Mouse (Mus musculus) C2C12 (cell line): ENCODE data around the gene Samd4. TPM values are rescaled to one million over a fixed set of nuclear protein-coding genes. Genes with fewer than 3 reads are reported as not detected.

Source experiments
- H3K27me3 ChIP-seq: one replicate; pipeline ENCODE4 v1.6.1; 2011; ENCODE audit not compliant: control insufficient read depth, insufficient read depth, insufficient read length
- H3K36me3 ChIP-seq: one replicate; pipeline ENCODE4 v1.6.1; 2011; ENCODE audit not compliant: control insufficient read depth, insufficient read depth
- H3K4me3 ChIP-seq: one replicate; pipeline ENCODE4 v1.5.1; 2011; ENCODE audit warnings: mild to moderate bottlenecking, control low read depth; ENCODE audit not compliant: poor library complexity, insufficient read depth, severe bottlenecking
- H3K79me2 ChIP-seq: one replicate; pipeline ENCODE4 v1.6.1; 2011; ENCODE audit not compliant: control insufficient read depth, insufficient read depth
- H3K79me3 ChIP-seq: one replicate; pipeline ENCODE4 v1.6.1; 2011; ENCODE audit warnings: low read depth, control low read depth
- H3ac ChIP-seq: one replicate; pipeline ENCODE3; 2011; ENCODE audit warnings: low read depth; ENCODE audit not compliant: control insufficient read depth, insufficient read length
- CEBPB ChIP-seq: IDR thresholded peaks from one replicate; pipeline ENCODE4 v1.6.1; 2011; ENCODE audit warnings: low read depth, mild to moderate bottlenecking, control low read depth, moderate library complexity
- CTCF ChIP-seq: IDR thresholded peaks from one replicate; pipeline ENCODE4 v1.5.1; 2011; ENCODE audit not compliant: control insufficient read depth, insufficient read depth, insufficient read length
- FOSL1 ChIP-seq: IDR thresholded peaks from one replicate; pipeline ENCODE4 v1.8.0; 2011; ENCODE audit warnings: mild to moderate bottlenecking, low read length; ENCODE audit not compliant: poor library complexity, insufficient read depth, severe bottlenecking
- MAX ChIP-seq: IDR thresholded peaks from one replicate; pipeline ENCODE4 v1.6.1; 2011; ENCODE audit warnings: mild to moderate bottlenecking, control low read depth
- MYOD1 ChIP-seq: IDR thresholded peaks from one replicate; pipeline ENCODE4 v1.6.1; 2011; ENCODE audit warnings: low read depth; ENCODE audit not compliant: control insufficient read depth, insufficient read length
- MYOG ChIP-seq: IDR thresholded peaks from one replicate; pipeline ENCODE4 v1.6.1; 2011; ENCODE audit not compliant: control insufficient read depth, insufficient read length; ENCODE audit errors: extremely low read depth
- USF1 ChIP-seq: IDR thresholded peaks from one replicate; pipeline ENCODE4 v1.6.1; 2011; ENCODE audit warnings: low read depth, mild to moderate bottlenecking, control low read depth, moderate library complexity
- polyA plus RNA-seq: library from polyadenylated mRNA; unstranded; fragments of >200 nt; fragmentation: generic; extraction: Trizol; gene quantifications from one replicate; pipeline ENCODE4 v1.2.1, GENCODE M21; 2012; ENCODE audit warnings: missing spikeins

Samd4 gene
- polyA plus RNA-seq, 1 experiment = 9.9 TPM

DNA sequence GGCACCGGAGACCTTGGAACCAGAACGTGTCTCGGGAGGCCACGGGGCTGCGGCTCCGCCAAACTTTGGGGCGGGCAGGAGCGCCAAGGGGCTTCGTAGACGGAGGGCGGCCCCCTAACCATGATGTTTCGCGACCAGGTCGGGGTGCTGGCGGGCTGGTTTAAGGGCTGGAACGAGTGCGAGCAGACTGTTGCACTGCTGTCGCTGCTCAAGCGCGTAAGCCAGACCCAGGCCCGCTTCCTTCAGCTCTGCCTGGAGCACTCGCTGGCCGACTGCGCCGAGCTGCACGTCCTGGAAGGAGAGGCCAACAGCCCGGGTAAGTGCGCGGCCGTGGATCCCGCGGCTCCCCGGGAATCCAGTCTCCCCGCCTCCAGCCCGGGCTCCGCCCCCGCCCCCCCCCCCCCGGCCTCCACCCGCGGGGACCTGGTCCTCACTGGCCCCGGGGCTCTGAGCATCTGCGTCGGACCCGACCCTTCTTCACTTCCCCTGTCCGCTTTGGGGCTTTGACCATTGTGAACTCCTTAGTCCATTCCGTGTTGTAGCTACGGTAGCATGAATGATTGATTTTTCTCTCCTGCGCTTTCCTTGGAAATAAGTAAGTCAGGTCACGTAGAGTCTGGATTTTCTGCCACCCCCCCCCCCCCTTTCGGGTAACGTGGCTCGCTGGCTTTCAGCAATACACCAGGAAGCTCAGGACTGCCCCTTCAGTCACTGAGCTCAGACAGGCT is 2.2 kb downstream of the Samd4 start:
- peak overlapping the region; percentile 66 for H3K4me3 ChIP-seq
- H3K79me2 ChIP-seq = peaks cover 68% of the 10 kb centered on the region
- peaks cover 53% of the 10 kb centered on the region for H3K79me3 ChIP-seq
- no peaks in the 10 kb centered on the region for H3K27me3 ChIP-seq
- TF ChIP-seq CTCF = no peak
- TF ChIP-seq MYOD1 = no peak
- H3ac ChIP-seq = peak overlapping the region; percentile 85
- H3K36me3 ChIP-seq = peaks cover 24% of the 10 kb centered on the region

DNA sequence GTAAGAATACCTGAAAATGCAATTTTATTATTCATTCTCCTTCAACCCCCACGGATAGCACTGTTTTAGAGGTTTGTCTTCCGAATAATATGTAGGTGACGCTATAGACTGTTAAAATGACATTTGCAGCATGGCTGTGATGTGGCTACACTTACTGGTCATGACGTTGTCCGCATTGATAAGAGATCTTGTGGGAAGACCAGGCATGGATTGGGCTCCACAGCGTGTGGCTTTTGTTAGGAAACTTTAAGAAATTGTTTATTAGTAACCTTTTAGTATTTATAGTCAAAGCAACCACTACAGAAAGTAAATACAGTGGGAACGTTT is 2.7 kb downstream of the Samd4 start:
- H3K36me3 ChIP-seq = peaks cover 30% of the 10 kb centered on the region
- H3K27me3 ChIP-seq = no peaks in the 10 kb centered on the region
- peak overlapping the region; percentile 55 for H3ac ChIP-seq
- H3K4me3 ChIP-seq = peak overlapping the region; percentile 66
- H3K79me3 ChIP-seq = peaks cover 58% of the 10 kb centered on the region
- TF ChIP-seq CEBPB (no peak), MYOD1 (no peak), MAX (no peak), CTCF (no peak), MYOG (no peak), FOSL1 (no peak), USF1 (no peak)
- peaks cover 74% of the 10 kb centered on the region for H3K79me2 ChIP-seq

DNA sequence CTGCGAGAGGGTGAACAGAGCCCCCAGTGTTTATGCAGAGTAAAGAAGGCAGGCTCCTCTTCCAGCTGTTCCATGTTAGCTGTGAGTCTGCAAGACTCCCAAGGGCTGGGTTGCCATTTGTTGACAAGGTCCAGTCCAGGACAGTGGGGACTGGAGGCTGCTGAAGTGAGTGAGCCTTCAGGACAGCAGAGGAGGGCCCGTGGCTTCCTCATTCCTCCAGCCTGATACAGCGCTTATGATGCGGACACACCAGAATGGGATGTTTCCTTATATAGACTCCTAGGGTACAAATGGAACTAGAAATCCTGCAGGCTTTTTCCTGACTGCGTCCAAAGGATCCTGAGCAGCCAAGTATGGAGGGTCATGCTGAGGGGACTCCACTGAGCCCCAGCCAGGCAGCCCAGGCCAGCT is 3.2 kb downstream of the Samd4 start:
- Histone ChIP-seq H3K4me3 (peak overlapping the region; percentile 12), H3ac (peak overlapping the region; percentile 28), H3K79me2 (peaks cover 79% of the 10 kb centered on the region), H3K27me3 (no peaks in the 10 kb centered on the region), H3K36me3 (peaks cover 35% of the 10 kb centered on the region), H3K79me3 (peaks cover 61% of the 10 kb centered on the region)
- no peak for TF ChIP-seq CEBPB
- no peak for TF ChIP-seq MYOG
- no peak for TF ChIP-seq MYOD1
- no peak for TF ChIP-seq MAX
- no peak for TF ChIP-seq FOSL1
- TF ChIP-seq CTCF = no peak
- TF ChIP-seq USF1 = no peak

DNA sequence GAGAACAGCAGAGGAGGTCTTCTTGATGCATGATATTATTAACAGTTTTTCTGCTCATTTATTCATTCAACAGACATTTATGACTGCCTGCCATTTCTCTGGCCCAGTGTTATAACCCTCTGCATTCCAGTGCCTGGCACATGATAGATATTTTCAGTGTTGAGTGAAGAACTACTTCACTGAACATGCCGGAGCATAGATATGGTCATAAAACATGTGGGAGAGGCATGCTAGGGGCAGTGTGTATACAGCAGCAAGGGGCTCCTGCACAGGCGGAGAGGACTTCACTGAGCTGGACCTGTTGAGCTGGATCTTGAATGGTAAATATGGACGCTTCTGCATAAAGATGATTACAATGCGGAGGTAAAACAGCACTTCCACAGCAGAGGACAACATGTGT is 6.4 kb downstream of the Samd4 start:
- H3K79me3 ChIP-seq = peaks cover 88% of the 10 kb centered on the region
- peaks cover 98% of the 10 kb centered on the region for H3K79me2 ChIP-seq
- no peak overlapping the region for H3ac ChIP-seq
- H3K36me3 ChIP-seq = peaks cover 59% of the 10 kb centered on the region
- H3K4me3 ChIP-seq = no peak overlapping the region
- no peaks in the 10 kb centered on the region for H3K27me3 ChIP-seq
- no peak for TF ChIP-seq USF1
- no peak for TF ChIP-seq MAX
- no peak for TF ChIP-seq MYOG
- TF ChIP-seq FOSL1 = no peak
- TF ChIP-seq MYOD1 = no peak
- TF ChIP-seq CEBPB = no peak
- no peak for TF ChIP-seq CTCF

DNA sequence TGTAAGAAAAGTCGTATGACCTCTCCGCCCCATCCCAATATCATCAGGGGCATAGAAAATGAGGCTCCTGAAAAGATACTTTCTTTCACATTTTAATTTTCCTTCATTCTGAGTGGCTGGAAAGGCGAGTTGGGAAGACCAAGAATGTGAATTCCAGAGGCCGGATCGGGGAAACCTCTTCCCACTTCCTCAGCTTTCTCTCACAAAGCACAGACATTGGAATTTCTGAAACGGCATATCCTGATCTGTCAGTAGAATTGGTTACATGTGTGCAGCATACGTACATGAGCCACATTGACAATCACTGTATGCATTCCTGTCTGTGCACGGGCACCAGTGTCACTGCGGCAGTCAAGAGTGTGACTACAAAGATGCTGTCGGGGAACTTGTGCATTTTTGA is 11.3 kb downstream of the Samd4 start:
- Histone ChIP-seq H3ac (no peak overlapping the region), H3K79me3 (peaks cover 81% of the 10 kb centered on the region), H3K27me3 (no peaks in the 10 kb centered on the region), H3K4me3 (no peak overlapping the region), H3K36me3 (peaks cover 72% of the 10 kb centered on the region), H3K79me2 (peaks cover 99% of the 10 kb centered on the region)
- TF ChIP-seq CTCF (no peak), FOSL1 (no peak), MYOD1 (no peak), USF1 (no peak), MAX (no peak), MYOG (no peak), CEBPB (no peak)

GRCm38 (mm10) chr14:46897953-46898352 is 15.3 kb downstream of the Samd4 start:
- no peak overlapping the region for H3ac ChIP-seq
- no peak overlapping the region for H3K4me3 ChIP-seq
- peaks cover 74% of the 10 kb centered on the region for H3K79me3 ChIP-seq
- TF ChIP-seq CEBPB = no peak
- TF ChIP-seq MAX = no peak
- TF ChIP-seq MYOG = no peak
- no peak for TF ChIP-seq USF1
- no peak for TF ChIP-seq MYOD1
- no peak for TF ChIP-seq FOSL1
- no peak for TF ChIP-seq CTCF
- peaks cover 96% of the 10 kb centered on the region for H3K79me2 ChIP-seq
- H3K27me3 ChIP-seq = no peaks in the 10 kb centered on the region
- H3K36me3 ChIP-seq = peaks cover 42% of the 10 kb centered on the region
